Mouse (Mus musculus): ENCODE data around the gene Crcp. TPM values are rescaled to one million over a fixed set of nuclear protein-coding genes. Genes with fewer than 3 reads are reported as not detected.

Gene Crcp
- total RNA-seq, 2 experiments from 2014 or later: 38.9 to 41.3 TPM

- no peak for DNase-seq (ENCODE audit: low spot score in 2 of 2)
Observed at GRCm38 (mm10) chr5:130088612-130089011, 59.5 kb downstream of the Crcp start.

DNA sequence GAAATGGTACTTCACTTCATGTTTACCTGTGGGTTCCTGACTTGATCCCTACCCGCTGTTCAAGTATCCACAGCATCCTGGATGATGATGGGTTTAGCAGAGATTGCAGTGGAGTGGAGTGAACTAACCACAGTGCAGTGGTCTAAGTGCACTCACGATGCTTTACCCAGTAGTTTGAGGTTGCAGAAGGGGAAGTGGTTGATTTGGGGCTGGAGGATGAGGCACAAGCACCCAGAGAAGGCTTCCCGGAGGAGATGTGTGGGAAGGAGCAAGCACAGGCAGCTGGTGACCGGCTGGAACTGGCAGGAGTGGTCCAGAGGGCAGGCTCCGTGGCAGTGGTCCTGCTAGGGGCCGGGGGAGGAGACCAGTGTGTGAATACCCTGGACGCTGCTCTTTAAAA lies 60.1 kb downstream of the Crcp start:
- DNase-seq (ENCODE audit: low spot score in 2 of 2): no peak

- DNase-seq (ENCODE audit: low spot score in 2 of 2): no peak
Observed at GRCm38 (mm10) chr5:130089626-130090393, 60.7 kb downstream of the Crcp start.

DNA sequence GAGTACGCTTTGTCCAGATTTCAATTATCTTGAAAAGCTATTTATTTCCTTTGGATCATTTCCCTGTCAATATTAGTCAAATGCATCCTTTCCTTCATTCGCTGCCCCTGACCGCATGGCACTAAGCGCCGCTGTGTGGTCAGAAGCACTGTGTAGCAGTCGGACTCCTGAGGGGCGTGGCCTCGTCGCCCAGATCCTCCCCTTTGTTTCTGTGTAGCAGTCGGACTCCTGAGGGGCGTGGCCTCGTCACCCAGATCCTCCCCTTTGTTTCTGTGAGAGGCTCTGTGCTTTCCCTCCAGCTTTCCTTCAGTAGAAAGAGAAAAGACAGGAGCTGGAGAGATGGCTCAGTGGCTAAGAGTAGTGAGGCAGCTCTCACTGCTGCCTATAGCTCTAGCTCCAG lies 67.7 kb downstream of the Crcp start:
- no peak for DNase-seq (ENCODE audit: low spot score in 2 of 2)

DNA sequence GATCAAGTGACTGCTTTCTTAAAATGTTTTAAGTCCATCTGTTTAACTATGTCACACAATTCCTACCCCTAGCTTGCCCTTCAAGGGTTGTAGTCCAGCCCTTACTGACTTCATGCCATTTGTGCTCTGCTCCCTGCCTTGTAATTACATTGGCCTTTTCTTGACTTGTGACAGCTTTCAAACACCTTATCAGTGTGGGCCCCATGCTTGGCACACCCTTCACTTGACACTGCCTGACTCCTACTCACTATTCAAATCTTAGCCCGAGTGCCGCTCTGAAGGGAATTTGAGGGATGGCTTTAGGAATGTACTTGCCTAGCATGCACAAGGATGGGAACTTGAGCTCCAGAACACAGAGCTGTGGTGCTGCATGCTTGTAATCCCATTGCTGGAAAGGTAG lies 68.7 kb downstream of the Crcp start:
- DNase-seq (ENCODE audit: low spot score in 2 of 2): no peak

DNA sequence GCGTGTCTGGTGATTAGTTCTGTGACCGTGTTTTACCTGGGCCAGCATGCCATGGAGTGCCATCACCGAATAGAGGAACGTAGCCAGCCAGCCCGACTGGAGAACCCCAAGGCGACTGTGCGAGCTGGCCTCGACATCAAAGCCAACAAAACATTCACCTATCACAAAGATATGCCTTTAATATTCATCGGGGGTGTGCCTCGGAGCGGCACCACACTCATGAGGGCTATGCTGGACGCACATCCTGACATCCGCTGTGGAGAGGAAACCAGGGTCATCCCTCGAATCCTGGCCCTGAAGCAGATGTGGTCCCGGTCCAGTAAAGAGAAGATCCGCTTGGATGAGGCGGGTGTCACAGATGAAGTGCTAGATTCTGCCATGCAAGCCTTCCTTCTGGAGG lies 72.6 kb downstream of the Crcp start:
- DNase-seq (ENCODE audit: low spot score in 2 of 2): no peak

DNA sequence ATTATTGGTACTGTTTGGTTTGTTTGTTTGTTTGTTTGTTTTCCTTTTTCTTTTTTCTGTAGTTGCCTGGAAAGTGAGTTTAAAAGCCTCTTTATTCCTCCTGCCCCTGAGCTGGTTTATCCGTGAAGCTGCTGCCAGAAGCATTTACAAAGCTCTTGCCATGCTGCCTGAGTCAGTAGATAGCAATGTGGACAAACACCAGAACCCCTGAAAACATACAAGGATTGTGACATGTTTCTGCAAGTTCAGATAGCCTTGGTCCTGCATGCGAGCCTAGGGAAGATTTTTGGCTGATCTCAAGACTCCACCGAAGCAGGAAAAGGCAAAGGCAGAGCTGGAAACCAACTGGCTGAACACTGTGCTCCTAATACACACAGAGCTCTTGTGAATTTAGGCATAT lies 80.3 kb downstream of the Crcp start:
- DNase-seq (ENCODE audit: low spot score in 2 of 2): no peak

Other genes starting within 250 kb of the Crcp start
- gene Psph, start 241.8 kb upstream of the Crcp start, total RNA-seq (2021): 10 to 100 TPM; 24.4 to 25.9 TPM
- gene Sumf2, start 182.3 kb upstream of the Crcp start, total RNA-seq (2021): 10 to 100 TPM; 55.9 to 57.4 TPM
- 100 to 1,000 TPM; 579 to 625 TPM for gene Chchd2, start 141.8 kb upstream of the Crcp start, total RNA-seq (2021)
- 1 to 10 TPM; 2.9 to 3.1 TPM for gene Zbed5, start 133.6 kb upstream of the Crcp start, total RNA-seq (2021)
- 1 to 10 TPM; 3.7 to 4.2 TPM for gene Phkg1, start 130.7 kb upstream of the Crcp start, total RNA-seq (2021)
- 1 to 10 TPM; 4.8 to 5.5 TPM for gene Nupr1l, start 120.8 kb upstream of the Crcp start, total RNA-seq (2021)
- 10 to 100 TPM; 28.0 to 31.6 TPM for gene Vkorc1l1, start 87.3 kb upstream of the Crcp start, total RNA-seq (2021)
- gene Gusb, start 26.2 kb upstream of the Crcp start, total RNA-seq (2021): 10 to 100 TPM; 61.0 to 61.5 TPM
- gene Asl, start within 50 bp of the Crcp start, total RNA-seq (2021): 100 to 1,000 TPM; 149 to 165 TPM
- gene Tpst1, start 44.0 kb downstream of the Crcp start, total RNA-seq (2021): 10 to 100 TPM; 41.7 to 43.8 TPM
- gene Kctd7, start 115.6 kb downstream of the Crcp start, total RNA-seq (2021): 1 to 10 TPM; 7.8 to 9.4 TPM
- 10 to 100 TPM; 36.5 to 43.2 TPM for gene Rabgef1, start 142.5 kb downstream of the Crcp start, total RNA-seq (2021)
- gene Tmem248, start 187.8 kb downstream of the Crcp start, total RNA-seq (2021): 10 to 100 TPM; 56.0 to 61.9 TPM
- gene Sbds, start 226.2 kb downstream of the Crcp start, total RNA-seq (2021): 10 to 100 TPM; 74.2 to 77.0 TPM
- gene Tyw1, start 226.3 kb downstream of the Crcp start, total RNA-seq (2021): 10 to 100 TPM; 25.3 to 25.7 TPM